Mouse (Mus musculus): ENCODE results near the gene Ptprg. TPM values are rescaled to one million over a fixed set of nuclear protein-coding genes. Genes with fewer than 3 reads are reported as not detected.

Gene Ptprg
- total and polyA plus RNA-seq, 2 experiments from 2014 or later = 28.5 to 88.7 TPM

DNA sequence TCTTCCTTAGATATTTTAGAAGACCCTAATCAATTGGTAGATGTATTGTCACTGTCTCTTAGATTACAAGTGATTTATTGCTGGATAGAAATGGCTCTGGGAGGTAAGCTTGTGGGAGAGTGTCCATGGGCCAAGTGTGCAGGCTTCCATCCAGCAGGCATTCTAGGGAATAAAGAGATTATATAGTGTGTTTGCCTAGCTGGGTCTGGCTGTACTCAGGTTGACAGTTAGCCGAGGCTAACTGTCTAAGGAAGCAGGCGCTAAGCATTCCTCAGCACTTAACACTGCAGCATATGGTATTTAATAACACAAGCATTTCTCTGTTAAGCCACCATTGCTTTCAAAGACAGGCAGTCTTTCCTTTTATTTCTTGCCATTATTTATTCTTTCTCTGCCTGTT is 39.3 kb downstream of the Ptprg start:
- peaks cover 2% of the 10 kb centered on the region; the same call in 1 of the 2 replicates for H3K4me1 ChIP-seq (ENCODE audit: insufficient read depth)
- WGBS = 71% methylated on average over 2 of the region's 2 CpGs
- TF ChIP-seq CTCF (IDR thresholded peaks at IDR 0.05; ENCODE audit: low read depth) = no peak
- no peak for ATAC-seq
- H3K9me3 ChIP-seq (ENCODE audit: low read length) = no peaks in the 10 kb centered on the region
- H3K36me3 ChIP-seq (ENCODE audit: insufficient read depth) = no peaks in the 10 kb centered on the region
- DNase-seq = no peak
- H3K9ac ChIP-seq = no peak overlapping the region
- no peak overlapping the region for H3K27ac ChIP-seq (ENCODE audit: low read depth, low read length)
- no peak overlapping the region for H3K4me2 ChIP-seq (ENCODE audit: low read depth)
- H3K27me3 ChIP-seq (ENCODE audit: insufficient read depth, low read length) = no peaks in the 10 kb centered on the region
- no peak overlapping the region for H3K4me3 ChIP-seq (ENCODE audit: low read depth, low read length)

DNA sequence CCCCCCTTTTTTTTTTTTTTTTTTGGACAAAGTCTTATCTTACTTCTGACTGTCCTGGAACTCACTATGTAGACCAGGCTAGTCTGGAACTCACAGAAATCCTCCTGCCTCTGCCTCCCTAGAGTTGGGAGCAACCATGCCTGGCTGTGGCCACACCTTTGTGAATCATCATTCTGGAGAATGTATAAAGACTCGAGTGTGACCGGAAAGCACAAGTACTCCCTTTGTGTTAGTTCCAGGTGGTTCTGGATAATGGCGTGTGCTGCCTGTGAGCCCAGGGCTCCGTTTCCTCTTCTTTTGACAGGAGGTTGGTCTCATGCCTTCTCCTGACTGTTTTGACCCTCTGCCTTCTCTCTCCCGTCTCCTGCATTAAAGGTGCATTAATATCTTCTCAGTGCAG is 41.0 kb downstream of the Ptprg start:
- Histone ChIP-seq H3K36me3 (ENCODE audit: insufficient read depth) (no peaks in the 10 kb centered on the region), H3K4me2 (ENCODE audit: low read depth) (no peak overlapping the region), H3K27ac (ENCODE audit: low read depth, low read length) (no peak overlapping the region), H3K4me3 (ENCODE audit: low read depth, low read length) (no peak overlapping the region), H3K9ac (no peak overlapping the region), H3K9me3 (ENCODE audit: low read length) (no peaks in the 10 kb centered on the region), H3K4me1 (ENCODE audit: insufficient read depth) (peaks cover 2% of the 10 kb centered on the region; the same call in 1 of the 2 replicates), H3K27me3 (ENCODE audit: insufficient read depth, low read length) (no peaks in the 10 kb centered on the region)
- DNase-seq = no peak
- TF ChIP-seq CTCF (IDR thresholded peaks at IDR 0.05; ENCODE audit: low read depth) = no peak
- no peak for ATAC-seq
- WGBS = 90% methylated on average over 5 of the region's 5 CpGs

DNA sequence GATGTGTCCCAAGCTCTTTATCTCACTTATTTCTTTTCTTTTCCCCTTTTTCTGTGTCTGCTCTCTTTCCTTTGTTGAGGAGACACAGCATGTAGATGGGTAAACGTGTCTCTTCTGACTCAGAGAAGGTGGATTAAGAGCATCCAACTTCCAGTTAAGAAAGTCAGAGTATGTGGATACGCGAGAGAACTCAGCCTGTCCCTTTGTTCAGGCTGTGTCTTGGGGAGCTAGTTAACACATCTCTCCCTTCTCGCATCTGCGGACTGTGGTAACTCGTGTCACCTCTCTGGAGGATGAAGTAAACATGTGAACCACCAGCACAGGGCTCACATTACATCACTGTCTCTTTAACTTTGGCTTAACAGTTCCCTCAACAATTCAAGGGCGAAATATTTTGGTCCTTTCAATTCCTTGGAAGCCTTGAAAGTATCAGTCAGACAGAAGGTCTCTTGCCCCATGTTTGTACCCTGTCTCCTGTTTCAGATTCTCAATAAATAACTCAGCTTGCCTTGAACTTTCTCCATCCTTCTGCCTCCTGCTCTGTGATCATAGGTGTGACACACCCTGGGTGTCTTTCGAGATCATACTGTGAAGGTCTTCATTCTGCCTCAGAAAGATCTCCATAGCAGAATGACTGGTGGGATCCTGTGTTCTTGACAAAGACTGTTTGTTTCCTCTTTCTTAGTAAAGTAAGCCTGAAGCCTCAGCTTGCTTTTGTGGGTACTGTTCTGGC is 51.0 kb downstream of the Ptprg start:
- no peaks in the 10 kb centered on the region for H3K27me3 ChIP-seq (ENCODE audit: insufficient read depth, low read length)
- WGBS = 67% methylated on average over 8 of the region's 8 CpGs
- no peaks in the 10 kb centered on the region for H3K36me3 ChIP-seq (ENCODE audit: insufficient read depth)
- TF ChIP-seq CTCF (IDR thresholded peaks at IDR 0.05; ENCODE audit: low read depth) = no peak
- no peaks in the 10 kb centered on the region for H3K4me1 ChIP-seq (ENCODE audit: insufficient read depth)
- no peak overlapping the region for H3K4me3 ChIP-seq (ENCODE audit: low read depth, low read length)
- no peak overlapping the region for H3K4me2 ChIP-seq (ENCODE audit: low read depth)
- H3K27ac ChIP-seq (ENCODE audit: low read depth, low read length) = no peak overlapping the region
- ATAC-seq (no peak), DNase-seq (no peak)
- no peak overlapping the region for H3K9ac ChIP-seq
- no peaks in the 10 kb centered on the region for H3K9me3 ChIP-seq (ENCODE audit: low read length)

DNA sequence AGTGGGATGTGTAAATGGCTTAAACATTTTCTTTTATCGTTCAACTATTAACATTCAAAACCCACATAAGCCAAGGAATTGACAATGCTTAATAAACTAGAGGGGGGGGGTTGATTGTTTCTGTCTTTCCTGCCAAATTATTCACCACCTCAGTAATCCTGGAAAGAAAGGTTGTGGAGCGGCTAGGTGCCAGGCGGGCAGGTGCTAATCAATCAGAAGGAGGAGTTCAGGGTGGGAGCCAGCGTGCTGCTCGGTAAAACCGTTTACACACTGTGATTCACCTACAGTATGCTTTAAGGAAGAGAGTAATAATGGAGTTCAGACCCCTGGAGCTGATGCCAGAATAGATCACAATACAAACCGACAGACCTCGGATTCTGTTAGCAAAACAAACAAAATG is 55.0 kb downstream of the Ptprg start:
- H3K9me3 ChIP-seq (ENCODE audit: low read length) = no peaks in the 10 kb centered on the region
- no peaks in the 10 kb centered on the region for H3K4me1 ChIP-seq (ENCODE audit: insufficient read depth)
- TF ChIP-seq CTCF (IDR thresholded peaks at IDR 0.05; ENCODE audit: low read depth) = no peak
- H3K4me3 ChIP-seq (ENCODE audit: low read depth, low read length) = no peak overlapping the region
- no peaks in the 10 kb centered on the region for H3K27me3 ChIP-seq (ENCODE audit: insufficient read depth, low read length)
- no peak for DNase-seq
- no peak overlapping the region for H3K27ac ChIP-seq (ENCODE audit: low read depth, low read length)
- no peak for ATAC-seq
- no peak overlapping the region for H3K9ac ChIP-seq
- H3K4me2 ChIP-seq (ENCODE audit: low read depth) = no peak overlapping the region
- H3K36me3 ChIP-seq (ENCODE audit: insufficient read depth) = no peaks in the 10 kb centered on the region
- 23% methylated on average over 8 of the region's 8 CpGs for WGBS

DNA sequence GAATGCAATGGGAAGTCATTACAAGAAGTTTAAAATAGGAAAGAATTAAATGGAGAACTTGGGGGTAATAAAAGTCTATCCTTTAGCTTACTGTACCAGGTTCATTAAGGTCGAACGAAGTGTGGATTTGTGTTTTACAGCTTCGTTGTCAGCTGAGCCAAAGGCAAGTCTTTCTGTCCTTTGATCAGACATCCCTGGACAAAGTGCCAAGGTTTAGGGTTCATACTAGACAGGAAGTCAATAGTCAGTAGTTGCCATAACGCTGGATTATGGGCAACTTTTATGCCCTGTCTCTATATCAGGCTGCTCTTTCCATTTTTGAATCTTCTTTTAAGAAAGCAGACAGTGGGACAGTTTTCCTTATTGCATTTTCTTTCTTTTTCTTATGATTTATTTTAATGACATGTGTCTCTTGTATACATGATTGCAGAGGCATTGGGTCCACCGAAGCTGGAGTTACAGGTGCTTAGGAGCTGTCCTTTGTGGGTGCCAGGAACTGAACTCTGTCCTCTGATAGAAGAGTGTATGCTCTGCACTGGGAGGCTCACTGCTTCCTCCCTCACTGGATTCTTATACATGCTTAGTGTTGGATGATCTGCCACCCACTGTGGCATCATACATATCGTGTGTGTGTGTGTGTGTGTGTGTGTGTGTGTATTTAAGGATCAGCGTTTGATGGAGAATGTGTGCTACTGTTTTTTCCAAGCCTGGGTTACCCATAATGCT is 56.7 kb downstream of the Ptprg start:
- DNase-seq = no peak
- WGBS = 83% methylated on average over 7 of the region's 7 CpGs

DNA sequence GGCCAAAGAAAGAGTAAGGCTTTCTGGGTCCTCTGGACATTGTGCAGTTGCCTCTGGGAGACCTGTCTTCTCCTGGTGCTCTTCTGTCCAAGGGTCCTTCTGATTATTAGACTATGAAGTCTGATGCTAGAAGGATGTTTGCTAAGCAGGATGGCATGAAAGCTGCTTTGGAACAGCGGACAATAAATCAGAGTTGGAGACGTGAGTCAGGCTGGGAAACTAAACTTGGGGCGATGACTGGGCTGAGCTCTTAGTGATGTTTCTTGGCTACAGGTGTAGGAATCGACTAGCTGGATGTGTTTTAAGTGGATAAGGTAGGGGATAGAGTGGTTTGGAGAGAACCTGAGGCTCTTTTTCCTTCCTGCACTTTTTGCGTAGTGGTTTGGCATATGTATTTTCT is 59.1 kb downstream of the Ptprg start:
- DNase-seq (no peak), ATAC-seq (no peak)
- 94% methylated on average over 5 of the region's 5 CpGs for WGBS
- Histone ChIP-seq H3K36me3 (ENCODE audit: insufficient read depth) (no peaks in the 10 kb centered on the region), H3K4me1 (ENCODE audit: insufficient read depth) (no peaks in the 10 kb centered on the region), H3K4me2 (ENCODE audit: low read depth) (no peak overlapping the region), H3K9ac (no peak overlapping the region), H3K9me3 (ENCODE audit: low read length) (no peaks in the 10 kb centered on the region), H3K4me3 (ENCODE audit: low read depth, low read length) (no peak overlapping the region), H3K27me3 (ENCODE audit: insufficient read depth, low read length) (no peaks in the 10 kb centered on the region), H3K27ac (ENCODE audit: low read depth, low read length) (no peak overlapping the region)
- no peak for TF ChIP-seq CTCF (IDR thresholded peaks at IDR 0.05; ENCODE audit: low read depth)

More for the DNA sequence above, 56.7 kb downstream of the Ptprg start:
- H3K9ac ChIP-seq = no peak overlapping the region
- no peak overlapping the region for H3K4me2 ChIP-seq (ENCODE audit: low read depth)
- H3K27ac ChIP-seq (ENCODE audit: low read depth, low read length) = no peak overlapping the region
- no peaks in the 10 kb centered on the region for H3K36me3 ChIP-seq (ENCODE audit: insufficient read depth)
- no peaks in the 10 kb centered on the region for H3K4me1 ChIP-seq (ENCODE audit: insufficient read depth)
- H3K4me3 ChIP-seq (ENCODE audit: low read depth, low read length) = no peak overlapping the region
- ATAC-seq = no peak
- H3K9me3 ChIP-seq (ENCODE audit: low read length) = no peaks in the 10 kb centered on the region
- H3K27me3 ChIP-seq (ENCODE audit: insufficient read depth, low read length) = no peaks in the 10 kb centered on the region
- no peak for TF ChIP-seq CTCF (IDR thresholded peaks at IDR 0.05; ENCODE audit: low read depth)

DNA sequence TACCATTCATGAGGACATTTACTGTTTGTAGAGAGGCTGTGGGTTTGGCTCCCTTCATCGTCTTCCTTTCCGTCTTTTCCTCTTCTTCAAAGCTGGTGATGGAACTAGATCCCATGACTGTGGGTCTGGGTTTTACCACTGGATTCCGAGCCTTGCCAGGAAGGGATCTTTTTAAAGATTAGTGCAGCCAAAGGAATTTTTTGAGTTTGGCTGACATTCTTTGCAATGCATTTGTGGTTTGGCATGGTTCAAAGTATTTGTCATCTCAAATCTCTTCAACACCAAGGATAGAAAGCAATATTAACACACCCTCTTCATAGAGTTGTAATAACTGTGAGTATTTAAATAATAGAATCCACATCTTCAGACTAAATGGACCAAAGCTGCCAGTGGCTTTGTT is 59.8 kb downstream of the Ptprg start:
- no peak for TF ChIP-seq CTCF (IDR thresholded peaks at IDR 0.05; ENCODE audit: low read depth)
- H3K4me2 ChIP-seq (ENCODE audit: low read depth) = no peak overlapping the region
- H3K9ac ChIP-seq = no peak overlapping the region
- no peak overlapping the region for H3K27ac ChIP-seq (ENCODE audit: low read depth, low read length)
- no peak overlapping the region for H3K4me3 ChIP-seq (ENCODE audit: low read depth, low read length)
- H3K9me3 ChIP-seq (ENCODE audit: low read length) = no peaks in the 10 kb centered on the region
- H3K4me1 ChIP-seq (ENCODE audit: insufficient read depth) = no peaks in the 10 kb centered on the region
- H3K36me3 ChIP-seq (ENCODE audit: insufficient read depth) = no peaks in the 10 kb centered on the region
- ATAC-seq (no peak), DNase-seq (no peak)
- 85% methylated on average over 3 of the region's 3 CpGs for WGBS
- no peaks in the 10 kb centered on the region for H3K27me3 ChIP-seq (ENCODE audit: insufficient read depth, low read length)
